Mouse (Mus musculus) CH12.LX (cell line): ENCODE results near the gene Kalrn. TPM values are rescaled to one million over a fixed set of nuclear protein-coding genes. Genes with fewer than 3 reads are reported as not detected.

Experiments
- DNase-seq: peaks from one replicate; pipeline ENCODE4 v3.0.0-alpha.2; 2013; ENCODE audit errors: extremely low read depth
- H3K27ac ChIP-seq: 2 replicates; pipeline ENCODE4 v1.5.1; 2012; ENCODE audit warnings: low read depth, mild to moderate bottlenecking, control low read depth, moderate library complexity; ENCODE audit not compliant: insufficient read depth
- H3K27me3 ChIP-seq: replicated peaks from 2 replicates; pipeline ENCODE3; 2012; ENCODE audit warnings: inconsistent platforms
- H3K36me3 ChIP-seq, 2 experiments: replicated peaks in 1 of 2; 2 replicates each; pipeline versions ENCODE3 to v1.6.1; 2012; ENCODE audit warnings: inconsistent platforms in 1 of 2, low read length in 1 of 2, mild to moderate bottlenecking in 1 of 2, mixed read lengths in 1 of 2, moderate library complexity in 1 of 2; ENCODE audit not compliant: control insufficient read depth in 1 of 2, insufficient read depth in 1 of 2
- H3K4me1 ChIP-seq, 2 experiments: 2 replicates each; pipeline ENCODE4 v1.6.1; 2012; ENCODE audit warnings: inconsistent platforms in 1 of 2, moderate library complexity in 1 of 2; ENCODE audit not compliant: insufficient read depth in 2 of 2, control insufficient read depth in 1 of 2
- H3K4me2 ChIP-seq: 2 replicates; pipeline ENCODE4 v1.6.1; 2012; ENCODE audit warnings: low read depth, mild to moderate bottlenecking, control low read depth; ENCODE audit not compliant: poor library complexity, insufficient read depth, severe bottlenecking
- H3K4me3 ChIP-seq, 3 experiments: fragments of 150-350 bp in 1 of 3; sonication (generic) in 1 of 3; replicated peaks in 1 of 3; 2 replicates each; pipeline versions ENCODE3 to v1.5.1; 2011 to 2012; ENCODE audit warnings: low read depth in 2 of 3, low read length in 2 of 3, mild to moderate bottlenecking in 2 of 3, moderate library complexity in 2 of 3, control low read depth in 1 of 3, improper control_type of control experiment in 1 of 3, inconsistent platforms in 1 of 3, mixed read lengths in 1 of 3; ENCODE audit not compliant: poor library complexity in 1 of 3
- H3K79me2 ChIP-seq: replicated peaks from 2 replicates; pipeline ENCODE4 v1.6.1; 2012; ENCODE audit warnings: mild to moderate bottlenecking, moderate library complexity; ENCODE audit not compliant: control insufficient read depth, poor library complexity, insufficient read depth, severe bottlenecking; ENCODE audit errors: extremely low read depth
- H3K9ac ChIP-seq: 2 replicates; pipeline ENCODE4 v1.6.1; 2012; ENCODE audit warnings: low read depth, mild to moderate bottlenecking, control low read depth, moderate library complexity; ENCODE audit not compliant: insufficient read depth
- H3K9me3 ChIP-seq: replicated peaks from 2 replicates; pipeline ENCODE3; 2012; ENCODE audit warnings: low read length, inconsistent platforms, mixed read lengths
- CHD1 ChIP-seq: IDR thresholded peaks from 2 replicates; pipeline ENCODE4 v1.6.1; 2012; ENCODE audit warnings: low read depth, low read length, improper control_type of control experiment, inconsistent platforms
- CTCF ChIP-seq, 2 experiments: IDR thresholded peaks in 1 of 2; conservative IDR thresholded peaks in 1 of 2; 2 replicates each; pipeline ENCODE4 v1.5.1; 2011 to 2012; ENCODE audit warnings: low read depth in 2 of 2, low read length in 2 of 2, improper control_type of control experiment in 1 of 2, inconsistent platforms in 1 of 2, mild to moderate bottlenecking in 1 of 2, moderate library complexity in 1 of 2
- EP300 ChIP-seq: IDR thresholded peaks from 2 replicates; pipeline ENCODE4 v1.6.1; 2011; ENCODE audit warnings: low read length, improper control_type of control experiment
- ETS1 ChIP-seq: conservative IDR thresholded peaks from 2 replicates; pipeline ENCODE4 v1.6.1; 2012; ENCODE audit warnings: low read depth, mild to moderate bottlenecking, inconsistent platforms, low read length, improper control_type of control experiment, moderate library complexity
- JUND ChIP-seq: conservative IDR thresholded peaks from 2 replicates; pipeline ENCODE4 v1.6.1; 2011; ENCODE audit warnings: low read depth, low read length, improper control_type of control experiment
- MAZ ChIP-seq: IDR thresholded peaks from 2 replicates; pipeline ENCODE4 v1.6.1; 2012; ENCODE audit warnings: low read depth, mild to moderate bottlenecking, inconsistent platforms, low read length, improper control_type of control experiment, moderate library complexity
- MXI1 ChIP-seq: IDR thresholded peaks from 2 replicates; pipeline ENCODE4 v1.6.1; 2011; ENCODE audit warnings: mild to moderate bottlenecking, low read depth, low read length, improper control_type of control experiment
- NELFE ChIP-seq: IDR thresholded peaks from 2 replicates; pipeline ENCODE4 v1.6.1; 2011; ENCODE audit warnings: low read depth, low read length, improper control_type of control experiment
- PAX5 ChIP-seq: IDR thresholded peaks from 2 replicates; pipeline ENCODE4 v1.6.1; 2012; ENCODE audit warnings: low read length, inconsistent platforms, mixed read lengths
- POLR2AphosphoS2 ChIP-seq: IDR thresholded peaks from 2 replicates; pipeline ENCODE4 v1.6.1; 2011; ENCODE audit warnings: low read depth, low read length, improper control_type of control experiment
- RAD21 ChIP-seq: IDR thresholded peaks from 2 replicates; pipeline ENCODE4 v1.6.1; 2011; ENCODE audit warnings: low read depth, mild to moderate bottlenecking, low read length, improper control_type of control experiment, moderate library complexity
- RCOR1 ChIP-seq: conservative IDR thresholded peaks from 2 replicates; pipeline ENCODE4 v1.6.1; 2012; ENCODE audit warnings: low read depth, mild to moderate bottlenecking, inconsistent platforms, low read length, improper control_type of control experiment
- SMC3 ChIP-seq: IDR thresholded peaks from 2 replicates; pipeline ENCODE4 v1.6.1; 2011; ENCODE audit warnings: low read depth, low read length, improper control_type of control experiment
- TBP ChIP-seq: conservative IDR thresholded peaks from 2 replicates; pipeline ENCODE4 v1.6.1; 2011; ENCODE audit warnings: low read depth, low read length, improper control_type of control experiment
- TCF12 ChIP-seq: IDR thresholded peaks from 2 replicates; pipeline ENCODE4 v1.6.1; 2014; ENCODE audit warnings: low read depth, mild to moderate bottlenecking, inconsistent platforms, low read length, improper control_type of control experiment
- ZMIZ1 ChIP-seq: IDR thresholded peaks from 2 replicates; pipeline ENCODE4 v1.6.1; 2012; ENCODE audit warnings: low read depth, mild to moderate bottlenecking, inconsistent platforms, low read length, improper control_type of control experiment
- dilution Hi-C: fragments of 300-500 bp; cut with MboI; formaldehyde crosslinking; loops from 2 replicates; pipeline ENCODE4 v1.14.3; 2020; ENCODE audit warnings: low sequenced_read_pairs; ENCODE audit not compliant: extremely low pct_unique_long_range_greater_than_20kb, extremely low pct_ligation_motif_present
- in situ Hi-C: fragments of 300-500 bp; cut with MboI; formaldehyde crosslinking; loops from 3 replicates; pipeline ENCODE4 v1.14.3; 2019; ENCODE audit warnings: low sequenced_read_pairs, low pct_ligation_motif_present, low pct_unique_long_range_greater_than_20kb, mixed read lengths
- polyA plus RNA-seq: library from polyadenylated mRNA; unstranded; fragments of >175 nt; gene quantifications from 2 replicates; pipeline ENCODE4 v1.2.1, GENCODE M21; 2012; ENCODE audit warnings: low read depth; ENCODE audit not compliant: insufficient read length
- total RNA-seq, 2 experiments: library from RNA; depleted of rRNA; stranded (reverse); fragments of 300-350 nt in 1 of 2; fragments of >200 nt in 1 of 2; gene quantifications; 2 replicates each; pipeline ENCODE4 v1.2.3; 2012 to 2014

The Kalrn gene
- total and polyA plus RNA-seq, 3 experiments = 0.08 to 0.09 TPM; not detected in 1

DNA sequence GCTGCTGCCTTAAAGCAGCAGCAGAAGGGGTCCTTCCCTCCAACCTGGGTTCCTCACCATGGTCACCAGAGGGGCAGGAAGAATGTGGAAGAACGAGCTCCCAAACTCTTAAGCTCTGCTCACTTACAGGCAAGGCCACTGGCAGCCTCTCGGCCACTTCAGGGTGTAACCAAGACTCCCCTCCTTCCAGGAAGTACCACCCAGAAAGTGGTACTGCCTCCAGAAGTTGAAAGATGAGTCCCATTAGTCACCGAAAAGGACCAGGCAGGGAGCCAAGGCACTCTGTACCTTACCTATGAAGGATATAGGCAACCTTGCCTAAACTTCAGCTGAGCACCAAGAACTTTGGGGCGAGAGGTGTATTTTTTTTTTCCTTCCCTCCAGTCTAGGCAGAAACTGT, 485.0 kb downstream of the Kalrn start:
- Histone ChIP-seq H3K27me3 (peaks cover 54% of the 10 kb centered on the region), H3K36me3 (no peaks in the 10 kb centered on the region), H3K9ac (no peak overlapping the region), H3K4me2 (no peak overlapping the region), H3K4me3 (no peak overlapping the region)
- DNase-seq = no peak
- TF ChIP-seq EP300 = no peak
- TF ChIP-seq ZMIZ1 = no peak
- no peak for TF ChIP-seq SMC3
- no peak for TF ChIP-seq RAD21
- TF ChIP-seq MAZ = no peak
- TF ChIP-seq MXI1 = no peak
- TF ChIP-seq ETS1 = no peak
- no peak for TF ChIP-seq TCF12
- no peak for TF ChIP-seq POLR2AphosphoS2
- no peak for TF ChIP-seq JUND
- TF ChIP-seq CTCF (conservative IDR thresholded peaks at IDR 0.05 in 1 of 2, IDR thresholded peaks at IDR 0.05 in 1 of 2; ENCODE audit: low read depth in 2 of 2, low read length in 2 of 2) = no peak
- no peak for TF ChIP-seq NELFE
- no peak for TF ChIP-seq TBP
- TF ChIP-seq RCOR1 = no peak
- no peak for TF ChIP-seq PAX5
- TF ChIP-seq, all 38 proteins: peak for 0
- in situ Hi-C loops = no loop called here
- Histone ChIP-seq H3K9me3 (no peaks in the 10 kb centered on the region), H3K79me2 (no peaks in the 10 kb centered on the region), H3K27ac (no peak overlapping the region), H3K4me1 (peaks cover 2 to 20% of the 10 kb centered on the region in 2 experiments; a peak in 2 of 4 replicates)
- dilution Hi-C loops = no loop called here

DNA sequence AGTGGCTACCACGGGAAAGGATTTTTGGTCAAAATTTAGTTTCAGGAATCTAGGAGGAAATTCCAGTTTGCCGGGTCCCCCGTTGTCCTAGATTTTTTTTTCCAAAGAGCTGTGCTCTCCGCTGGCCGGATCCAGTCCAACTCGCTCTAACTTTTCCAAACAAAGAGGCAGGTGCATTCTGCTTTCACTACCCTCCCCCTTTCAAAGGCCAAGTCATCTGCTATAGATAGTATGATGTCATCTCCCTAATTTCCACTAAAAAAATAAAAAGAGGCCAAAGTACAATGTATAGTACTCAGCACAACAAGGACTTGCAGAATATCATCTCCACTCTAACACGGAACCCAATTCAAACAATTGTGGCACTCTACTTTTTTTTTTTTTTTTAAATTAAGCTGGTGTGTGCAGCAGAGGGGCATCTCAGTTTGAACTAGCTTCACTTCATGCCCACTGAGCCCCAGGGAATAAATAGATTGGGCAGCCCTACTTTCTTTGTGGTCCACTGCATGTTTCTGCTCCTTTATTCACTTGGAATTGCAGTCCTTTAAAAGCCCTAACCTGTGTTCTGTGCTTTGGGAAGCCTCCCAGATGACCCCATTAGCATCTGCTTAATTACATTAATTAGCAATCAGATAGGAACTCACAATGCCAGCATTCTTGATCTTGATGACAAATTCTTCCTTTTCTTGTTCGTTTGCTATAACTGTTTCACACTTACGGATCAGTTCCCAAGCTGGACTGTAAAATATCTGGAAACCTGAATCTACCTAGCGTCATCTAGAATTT, 489.0 kb downstream of the Kalrn start:
- Histone ChIP-seq H3K9ac (no peak overlapping the region), H3K36me3 (no peaks in the 10 kb centered on the region), H3K79me2 (no peaks in the 10 kb centered on the region), H3K4me2 (no peak overlapping the region), H3K9me3 (no peaks in the 10 kb centered on the region), H3K27me3 (peaks cover 32% of the 10 kb centered on the region), H3K27ac (no peak overlapping the region), H3K4me3 (no peak overlapping the region), H3K4me1 (peaks cover 2 to 16% of the 10 kb centered on the region in 2 experiments; a peak in 2 of 4 replicates)
- TF ChIP-seq CHD1 = no peak
- dilution Hi-C loops (no loop called here), in situ Hi-C loops (no loop called here)
- DNase-seq = no peak
